Mouse (Mus musculus) cerebellum, postnatal 36 days (tissue): Measurements from ENCODE around the gene Actn4.

Source experiments
- DNase-seq, 2 experiments: peaks; one replicate each; pipeline ENCODE4 v3.0.0; 2021 to 2022; ENCODE audit warnings: mixed read lengths in 2 of 2

Gene Actn4

DNA sequence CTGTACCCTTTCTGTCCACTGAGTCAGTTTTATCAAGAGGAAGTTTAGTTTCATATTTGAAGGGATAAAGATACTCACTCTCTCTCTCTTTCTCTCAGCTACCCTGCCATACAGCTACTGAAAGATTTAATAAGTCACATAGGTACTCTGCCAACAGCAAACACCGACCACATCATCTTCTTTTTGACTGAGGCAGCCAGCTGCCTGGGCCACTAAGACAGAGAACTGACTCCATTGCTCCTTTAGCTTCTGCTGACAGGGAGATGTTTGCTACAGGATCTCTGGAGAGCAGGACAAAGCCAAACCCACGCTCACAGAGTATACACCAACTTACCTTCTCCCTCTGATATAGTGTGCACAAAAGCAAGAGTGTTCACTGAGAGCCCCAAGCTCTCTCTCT lies 12.8 kb downstream of the Actn4 start:
- DNase-seq, result no peak

DNA sequence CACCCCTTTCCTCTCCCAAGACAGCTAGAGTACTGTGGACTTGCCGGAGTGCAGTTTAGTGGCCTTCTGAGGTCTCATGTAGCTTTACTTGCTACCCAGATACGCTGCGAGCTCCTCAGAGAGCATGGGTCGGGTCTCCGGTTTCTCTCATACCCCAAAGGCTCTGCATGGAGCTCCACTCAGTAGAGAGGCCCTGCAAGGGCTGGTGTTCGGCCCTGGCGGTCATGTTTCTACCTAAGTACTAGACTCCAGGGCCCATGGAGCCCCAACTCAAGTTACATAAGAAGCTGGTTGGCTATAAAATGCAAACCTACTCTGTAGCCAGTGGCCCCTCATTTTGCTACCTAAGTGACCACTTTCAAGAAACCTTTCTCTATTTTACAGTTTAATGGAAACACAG lies 13.4 kb downstream of the Actn4 start:
- no peak for DNase-seq

DNA sequence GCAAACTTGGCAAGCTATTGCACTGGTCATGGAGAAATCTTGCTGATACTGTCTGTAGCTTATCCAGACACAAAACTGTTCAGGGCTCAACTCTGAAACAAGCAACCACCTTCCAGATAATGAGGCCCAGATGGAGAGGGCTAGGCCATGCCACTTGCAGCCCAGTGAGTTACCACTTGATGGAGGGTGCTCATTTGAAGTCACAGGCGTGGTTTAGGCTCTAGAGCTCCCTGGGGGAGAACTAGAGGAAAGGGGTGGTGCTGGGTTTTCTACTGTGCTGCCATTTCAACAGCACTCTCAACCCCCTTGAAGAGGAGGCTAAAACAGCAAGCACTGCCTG lies 15.9 kb downstream of the Actn4 start:
- no peak for DNase-seq

DNA sequence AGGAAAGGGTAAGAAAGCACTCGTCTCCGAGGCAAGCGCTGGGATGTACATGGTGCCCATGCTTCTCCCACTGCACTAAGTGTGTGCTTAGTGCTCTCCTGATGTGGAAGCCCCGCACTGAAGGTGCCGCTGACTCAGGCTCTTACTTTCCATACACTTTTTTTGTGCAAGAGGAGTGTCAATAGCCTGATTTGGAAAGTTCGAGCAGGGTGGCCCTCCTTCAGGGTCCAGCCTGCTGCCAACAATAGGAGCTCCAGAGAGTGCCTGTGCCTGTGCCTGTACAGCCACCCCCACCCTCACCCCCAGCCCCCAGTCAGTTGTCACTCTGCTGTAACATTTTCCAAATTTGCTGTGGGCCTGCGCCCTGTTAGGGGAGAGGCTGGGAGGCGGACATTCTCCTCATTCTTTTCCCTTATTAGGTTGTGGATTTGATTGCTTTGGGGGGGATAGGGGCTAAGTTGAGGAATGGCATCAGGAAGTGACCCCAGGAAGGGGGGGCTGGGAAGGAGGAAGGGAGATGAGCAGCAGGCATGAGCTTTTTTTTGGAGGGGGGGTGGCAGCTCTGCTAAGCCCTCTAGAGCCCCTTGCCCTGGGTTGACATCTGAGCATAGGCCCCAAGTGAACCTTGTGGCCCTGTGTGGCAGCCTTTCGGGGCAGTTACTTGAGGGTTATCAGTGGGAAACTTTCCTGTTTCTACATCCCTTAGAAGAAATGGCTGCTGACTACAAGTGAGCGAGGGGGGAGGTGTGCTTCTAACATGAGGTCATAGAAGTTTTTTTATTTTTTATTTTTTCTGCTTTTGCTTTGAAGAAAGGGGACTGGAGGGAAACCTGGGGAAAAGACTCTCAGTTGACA lies 16.5 kb downstream of the Actn4 start:
- DNase-seq, result no peak

DNA sequence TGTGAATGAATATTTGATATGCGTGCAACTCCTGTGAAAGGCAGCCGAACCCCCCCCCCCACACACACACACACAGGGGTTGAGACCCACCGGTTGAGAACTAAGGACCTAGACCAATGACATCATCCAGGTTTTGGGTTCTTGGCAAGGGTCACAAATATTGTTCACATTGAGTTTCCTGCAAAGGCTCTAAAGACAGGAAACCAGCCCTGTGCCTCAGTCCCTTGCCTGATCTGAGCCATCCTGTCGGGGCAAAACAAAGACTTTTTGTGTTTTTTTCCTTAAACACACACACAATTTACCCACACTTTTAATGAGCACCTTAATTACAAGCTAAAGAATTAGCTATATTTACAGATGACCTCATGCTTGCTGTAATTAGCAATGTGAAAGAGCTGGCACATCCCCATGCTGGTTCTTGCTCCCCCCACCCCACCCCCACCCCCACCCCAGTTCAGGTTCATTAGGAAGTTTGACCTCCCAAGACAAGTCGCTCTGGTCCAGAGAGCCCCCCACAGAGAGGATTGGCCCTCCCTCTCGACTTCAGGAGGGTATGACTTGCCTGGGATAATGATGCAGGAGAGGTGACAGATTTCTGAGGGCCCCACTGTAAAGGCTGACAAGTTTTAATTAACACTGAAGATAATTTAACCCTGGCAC lies 17.3 kb downstream of the Actn4 start:
- no peak for DNase-seq

DNA sequence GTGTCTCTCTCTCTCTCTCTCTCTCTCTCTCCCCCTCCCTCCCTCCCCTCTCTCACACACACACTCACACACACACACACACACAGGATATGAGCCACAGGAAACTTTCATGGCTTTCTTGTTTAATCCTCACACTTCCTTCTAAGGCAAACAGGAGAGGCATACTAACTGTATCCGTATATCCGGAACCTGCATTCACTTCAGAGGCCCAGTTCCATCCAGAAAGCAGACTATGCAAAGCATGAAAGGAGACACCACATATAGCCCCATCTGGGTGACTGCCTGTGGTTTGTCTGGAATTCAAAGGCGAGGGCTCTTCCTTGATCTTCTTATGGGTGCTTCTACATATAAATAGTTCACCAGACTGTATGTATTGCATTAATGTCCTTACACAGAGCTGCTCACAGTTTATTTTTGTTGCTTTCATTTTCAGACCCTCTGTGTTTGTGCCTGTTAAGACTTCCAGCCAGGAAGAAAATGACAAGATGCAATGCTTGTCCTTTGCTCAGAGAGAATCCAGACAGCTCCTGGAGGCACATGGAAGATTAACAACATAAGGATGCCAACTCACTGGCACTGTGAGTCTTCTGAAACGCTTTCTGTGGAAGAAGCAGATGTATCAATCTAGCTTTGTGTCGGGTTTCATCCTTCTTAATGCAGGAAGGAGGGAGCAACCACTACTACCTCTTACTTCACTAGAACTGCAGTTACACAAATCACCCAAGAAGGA lies 18.5 kb downstream of the Actn4 start:
- DNase-seq, result no peak

DNA sequence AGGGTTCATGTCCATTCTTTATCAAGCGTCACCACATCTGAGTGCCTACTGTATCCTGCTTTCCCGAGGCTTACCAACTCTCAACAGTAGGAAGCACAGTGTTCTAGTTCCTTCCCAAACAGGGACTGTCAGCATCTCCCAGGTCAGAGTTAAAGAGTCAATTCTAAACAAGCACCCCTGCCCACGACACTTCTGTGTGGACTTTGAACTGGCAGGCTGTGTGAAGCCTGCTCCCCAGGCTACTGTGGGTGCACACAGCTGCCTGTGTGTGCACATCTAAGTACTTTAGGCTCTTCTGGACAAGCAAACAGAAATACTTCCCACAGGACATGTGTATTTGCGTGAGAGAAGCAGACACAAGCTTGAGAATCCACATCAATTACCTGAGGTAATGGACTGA lies 20.6 kb downstream of the Actn4 start:
- DNase-seq, result no peak

DNA sequence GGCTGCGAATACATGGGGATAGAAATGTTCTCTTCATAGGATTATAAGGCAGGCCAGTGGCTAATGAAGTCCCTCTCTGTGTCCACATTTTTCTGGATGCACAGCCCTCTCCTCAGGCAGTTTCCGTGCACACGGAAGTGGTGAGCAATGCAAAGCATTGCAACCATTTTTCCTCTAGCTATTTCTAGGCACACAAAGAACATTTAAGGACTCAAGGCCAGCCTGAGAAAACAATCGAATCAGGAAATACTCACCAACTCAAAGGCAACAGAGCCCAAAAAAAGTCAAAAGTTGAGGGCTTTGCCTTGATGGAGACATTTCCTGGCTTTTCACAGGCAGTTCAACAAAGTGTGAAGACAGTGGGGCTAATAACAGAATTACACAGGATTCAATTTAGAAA lies 21.0 kb downstream of the Actn4 start:
- DNase-seq, result no peak

DNA sequence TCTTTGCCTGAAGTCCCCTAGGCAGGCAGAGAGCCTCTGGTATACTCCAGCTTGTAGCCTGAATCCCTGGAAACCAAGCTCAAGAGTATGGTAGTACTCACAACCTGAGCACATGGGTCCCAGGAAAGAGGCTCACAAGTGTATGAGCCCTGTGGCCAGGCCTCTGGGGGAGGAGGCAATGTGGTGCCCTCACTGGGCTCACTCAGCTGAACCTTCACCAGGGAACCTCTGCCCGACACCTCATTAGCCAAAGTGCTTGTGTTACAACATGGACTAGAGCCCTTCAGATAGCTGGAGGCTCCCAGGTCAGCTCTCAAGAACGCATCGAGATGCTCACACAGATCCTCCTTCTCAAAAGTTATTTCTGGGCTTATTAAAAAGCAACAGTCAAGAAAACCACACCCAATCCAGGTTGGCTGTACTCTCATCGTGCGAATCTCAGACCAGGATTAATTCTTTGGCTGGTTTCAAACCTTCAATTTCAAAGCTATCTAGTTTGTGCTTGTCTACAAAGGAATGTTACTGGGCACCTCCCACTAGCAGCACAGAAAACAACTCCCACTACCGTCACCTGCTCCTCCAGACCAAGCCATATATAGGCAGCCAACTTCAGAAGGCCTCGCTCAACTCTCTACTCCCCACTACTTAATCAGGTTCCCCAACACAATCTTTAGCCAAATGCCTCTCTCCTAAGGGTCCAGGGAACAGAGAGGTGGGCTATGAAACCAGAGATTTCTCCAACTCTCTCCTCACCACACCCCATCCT lies 22.5 kb downstream of the Actn4 start:
- DNase-seq, result no peak

DNA sequence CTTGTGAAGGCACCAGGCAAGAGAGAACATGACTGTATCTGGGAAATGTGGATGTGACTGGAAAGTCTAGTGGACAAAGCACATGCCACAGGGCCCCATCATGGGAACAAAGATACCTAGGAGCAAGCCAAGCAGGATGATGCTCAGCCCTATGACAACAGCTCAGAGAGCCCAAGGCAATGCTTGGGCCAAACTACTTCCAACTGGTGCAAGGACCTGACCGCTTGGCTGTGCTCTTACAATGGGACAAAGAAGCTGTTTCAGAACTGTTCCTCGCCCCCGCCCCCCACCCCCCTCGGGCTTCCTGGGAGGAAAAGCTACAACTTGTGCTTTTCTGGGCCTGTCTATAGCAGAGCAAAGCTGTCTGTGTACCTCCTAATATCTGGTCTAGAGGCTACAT lies 23.5 kb downstream of the Actn4 start:
- no peak for DNase-seq

DNA sequence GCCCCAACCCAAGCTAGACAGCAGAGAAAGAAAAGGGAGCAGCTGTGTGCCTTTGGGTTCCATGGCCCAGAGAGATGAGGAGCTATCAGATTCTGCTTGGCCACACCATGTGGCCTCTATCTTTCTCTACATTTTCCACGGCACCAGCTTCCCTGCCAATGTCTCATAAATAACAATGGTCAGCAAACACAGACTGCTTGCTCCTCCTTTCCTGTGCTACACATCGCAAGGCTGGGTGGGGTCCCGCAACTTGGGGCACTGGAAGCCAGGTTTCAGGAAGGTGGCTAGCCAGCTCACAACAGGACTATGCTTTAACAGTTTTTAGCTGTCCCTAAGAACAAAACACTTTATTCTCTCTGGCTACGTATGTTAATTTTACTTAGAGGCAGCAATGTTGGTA lies 25.4 kb downstream of the Actn4 start:
- DNase-seq, result no peak

DNA sequence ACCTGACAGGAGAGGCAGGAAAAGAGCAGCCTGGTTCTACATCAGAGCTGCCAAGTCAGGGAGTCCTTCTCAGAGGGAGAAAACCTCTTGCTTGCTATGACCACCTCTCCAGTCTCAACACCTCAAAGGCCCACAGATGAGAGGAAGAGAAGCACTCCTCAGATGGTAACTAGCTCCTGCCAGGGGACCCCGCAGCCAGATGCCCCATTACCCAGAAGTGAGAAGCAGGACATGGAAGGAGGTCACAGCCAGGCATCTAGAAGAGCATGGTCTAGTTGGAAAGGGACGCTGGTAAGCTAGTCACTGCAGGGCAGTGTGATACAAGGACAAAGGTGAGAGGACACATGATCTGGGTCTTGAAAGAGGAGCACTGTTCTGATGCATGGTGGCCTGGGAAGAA lies 28.3 kb downstream of the Actn4 start:
- no peak for DNase-seq

DNA sequence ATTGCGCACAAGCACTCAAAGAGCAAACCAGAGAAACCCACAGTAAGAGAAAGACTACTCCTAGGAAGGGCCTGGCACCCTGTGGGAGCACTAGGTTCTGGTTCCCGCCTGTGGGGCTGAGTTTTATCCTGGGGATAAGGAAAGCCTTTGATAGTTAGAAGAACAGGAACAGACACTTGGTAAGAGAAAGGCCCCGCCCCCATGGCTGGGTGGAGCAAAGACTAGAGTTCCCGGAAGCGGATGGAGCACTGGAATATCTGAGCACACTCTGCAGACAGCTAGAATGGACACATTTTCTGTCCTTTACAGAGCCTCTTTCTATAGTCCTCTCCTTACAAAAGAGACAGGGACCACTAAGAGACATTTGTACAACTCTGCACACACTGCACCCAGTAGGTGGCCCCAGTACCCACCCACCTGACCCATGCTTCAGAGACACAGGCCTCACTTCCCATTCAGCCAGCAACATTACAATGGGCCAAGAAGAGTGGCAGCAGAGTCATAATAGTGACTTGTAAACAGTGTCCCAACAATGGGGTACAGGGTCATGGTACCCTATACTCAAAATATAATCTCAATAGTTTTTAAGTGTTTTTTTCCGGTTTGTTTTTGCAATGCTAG lies 29.6 kb downstream of the Actn4 start:
- no peak for DNase-seq

DNA sequence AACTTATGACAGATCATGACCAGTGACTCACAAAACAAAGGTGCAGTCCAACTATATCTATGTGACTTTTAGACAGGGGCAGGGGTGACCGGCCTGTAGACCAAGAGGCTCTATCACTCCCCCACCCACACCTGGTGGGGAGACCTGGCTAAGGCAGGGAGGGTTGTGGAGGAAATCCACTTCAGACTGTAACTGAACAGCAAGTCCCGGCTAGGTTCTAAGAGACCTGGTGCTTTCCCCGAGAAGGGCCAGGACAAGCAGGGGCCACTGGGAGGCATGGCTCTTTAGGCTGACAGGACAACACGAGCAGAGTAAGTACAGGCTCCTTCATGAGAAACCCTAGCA lies 30.5 kb downstream of the Actn4 start:
- no peak for DNase-seq

DNA sequence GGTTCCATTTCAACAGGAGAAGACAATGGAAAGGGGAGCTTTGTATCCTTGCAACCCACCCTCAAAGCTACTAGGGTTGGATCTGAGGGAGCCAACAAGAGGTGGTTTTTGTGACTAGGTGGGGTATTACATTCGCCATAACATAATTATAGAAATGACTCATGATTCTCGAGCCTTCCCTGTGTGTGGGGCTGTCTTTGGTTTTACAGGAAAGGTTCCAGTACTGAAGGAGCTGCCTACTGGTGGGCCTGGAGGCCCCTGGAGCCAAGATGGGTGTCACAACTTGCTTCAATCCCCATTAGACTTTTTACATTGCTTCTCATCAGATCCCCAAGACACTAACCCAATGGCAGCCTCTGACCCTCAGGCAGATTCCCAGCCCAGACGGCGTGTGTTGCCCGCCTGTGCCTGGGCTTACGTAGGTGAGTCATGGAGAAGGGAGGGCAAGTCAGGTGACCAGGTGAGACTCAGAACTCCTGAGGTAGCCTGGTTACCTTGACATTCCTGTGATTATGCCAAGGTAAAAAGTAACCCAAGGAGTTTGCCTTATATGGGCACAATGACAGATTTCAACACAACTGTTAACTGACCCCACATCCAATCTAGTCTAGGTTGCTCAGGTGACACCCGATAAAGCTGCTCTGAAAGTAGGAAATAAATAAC lies 31.0 kb downstream of the Actn4 start:
- no peak for DNase-seq

DNA sequence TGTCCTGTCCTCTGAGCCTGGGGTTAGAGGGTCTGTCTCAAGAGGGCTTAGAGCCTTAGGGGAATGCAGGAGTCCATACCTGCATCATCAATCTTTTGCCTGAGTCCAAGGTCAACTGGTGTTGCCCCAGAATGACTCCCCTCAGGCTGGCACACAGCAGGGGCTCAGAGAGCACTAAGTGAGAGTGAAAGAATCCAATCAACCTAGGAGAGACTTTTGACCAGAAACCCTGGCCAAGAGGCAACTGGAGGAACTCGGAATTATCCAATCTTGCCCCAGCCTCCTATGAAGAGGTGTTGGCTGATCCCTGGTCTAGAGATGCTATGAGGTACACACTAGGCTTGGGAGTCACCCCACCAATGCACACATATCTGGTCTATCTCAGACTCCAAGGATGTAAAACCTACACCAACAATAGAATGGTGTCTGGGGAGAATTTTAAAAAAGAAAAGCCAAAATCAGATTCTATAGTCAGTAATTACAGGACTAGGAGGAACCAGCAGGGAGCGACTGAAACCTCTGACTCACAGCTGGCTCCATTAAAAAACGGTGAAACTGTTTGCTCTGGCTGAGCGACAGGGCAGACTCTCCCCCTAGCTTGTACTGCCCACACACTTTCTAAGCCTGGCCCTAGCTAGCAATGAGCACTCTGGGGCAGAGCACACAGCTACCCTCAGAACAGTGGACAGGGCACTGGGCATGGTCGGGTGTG lies 31.7 kb downstream of the Actn4 start:
- no peak for DNase-seq

DNA sequence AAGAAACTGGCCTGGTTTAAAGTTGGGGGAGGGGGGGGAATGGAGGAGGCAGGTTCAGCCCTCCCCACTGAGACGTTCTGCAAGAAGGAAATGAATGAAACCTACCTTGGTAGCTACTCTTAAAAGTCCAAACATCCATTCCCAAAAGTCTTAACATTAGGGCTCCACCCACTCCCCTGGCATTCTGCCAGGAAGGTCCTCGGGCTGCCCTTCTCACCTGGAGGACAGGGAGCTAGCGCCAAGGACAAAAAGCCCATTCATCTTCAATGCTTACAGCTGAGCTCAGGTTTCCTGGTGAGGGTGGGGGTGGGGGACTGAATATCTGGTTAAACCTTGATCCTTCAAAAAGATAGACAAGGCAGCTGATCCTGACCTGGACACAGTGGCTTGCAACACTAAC lies 32.8 kb downstream of the Actn4 start:
- DNase-seq, result no peak

DNA sequence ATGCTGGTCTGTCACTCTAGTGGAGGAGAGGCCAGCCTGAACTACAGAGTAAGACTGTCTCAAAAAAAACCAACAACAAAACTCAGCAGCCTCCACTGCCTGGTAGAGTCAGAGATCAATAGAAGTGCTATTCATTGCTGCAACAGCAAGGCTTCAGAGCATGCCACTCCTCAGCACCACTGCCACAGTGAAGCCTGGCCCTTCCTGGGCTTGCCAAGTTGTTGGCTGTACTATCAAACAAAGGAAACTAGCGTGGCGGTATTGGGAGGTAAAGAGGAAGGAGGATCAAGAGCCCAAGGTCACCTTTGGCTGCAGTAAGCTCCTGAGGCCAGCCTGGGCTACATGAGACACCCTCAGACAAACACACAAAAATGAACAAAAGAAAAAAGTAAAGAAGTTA lies 36.0 kb downstream of the Actn4 start:
- no peak for DNase-seq

DNA sequence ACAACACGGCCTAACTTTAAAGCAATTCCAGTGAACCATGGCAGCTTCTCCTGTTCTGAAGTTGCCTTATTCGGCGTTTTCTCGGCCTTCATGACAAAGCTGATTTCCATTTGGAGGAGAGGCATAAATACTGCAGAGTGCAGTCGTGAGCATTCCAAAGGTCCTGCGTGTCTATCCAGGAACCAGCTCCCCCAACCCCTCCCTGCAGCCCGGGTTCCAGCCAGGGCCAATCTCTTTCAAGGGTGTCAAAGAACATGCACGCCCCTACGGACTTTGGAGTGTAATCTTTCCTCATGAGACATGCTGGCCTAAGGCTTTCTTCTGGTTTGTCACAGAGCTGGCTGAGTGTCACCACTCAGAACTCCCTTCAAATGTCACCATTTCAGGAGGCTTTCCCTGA lies 36.8 kb downstream of the Actn4 start:
- DNase-seq, result no peak

DNA sequence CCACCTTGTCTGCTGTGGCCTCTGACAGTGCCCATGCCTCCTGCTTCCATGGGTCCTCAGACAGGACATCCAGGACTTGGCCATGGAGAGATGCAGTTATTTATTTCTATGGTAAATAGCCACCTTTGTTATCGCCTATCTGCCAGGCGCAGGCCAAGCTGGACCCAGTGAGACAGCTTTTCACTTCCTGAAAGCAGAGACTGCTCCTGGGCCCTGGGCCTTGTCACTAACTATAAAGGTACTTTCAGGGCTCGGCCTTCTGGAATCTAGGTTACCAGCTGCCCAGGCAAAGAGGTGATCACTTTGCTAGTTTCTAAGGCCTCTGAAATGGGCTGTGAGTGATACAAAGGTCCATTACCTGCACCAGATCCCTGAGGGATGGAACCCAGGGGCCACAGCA lies 37.3 kb downstream of the Actn4 start:
- DNase-seq, result no peak

DNA sequence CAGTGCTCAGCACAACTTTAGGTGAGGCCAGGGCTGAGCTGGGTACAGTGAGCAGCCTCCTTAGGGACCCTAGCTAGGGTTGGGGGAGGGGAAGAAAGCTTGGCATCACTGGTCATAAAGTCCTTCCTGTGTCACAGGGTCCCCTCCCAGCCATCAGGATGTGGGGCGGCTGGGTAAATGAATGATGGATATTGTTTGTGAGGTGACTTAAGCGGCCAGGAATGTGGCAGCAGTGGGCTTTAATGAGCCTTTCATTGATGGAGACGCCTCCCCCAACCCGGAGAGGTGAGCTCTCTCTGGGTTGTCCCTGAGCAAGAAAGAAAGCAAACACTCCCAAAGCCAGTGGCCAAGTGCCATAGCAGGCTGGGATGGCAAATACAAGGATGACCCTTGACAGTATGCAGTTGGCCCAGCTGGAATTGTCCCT lies 38.3 kb downstream of the Actn4 start:
- no peak for DNase-seq

DNA sequence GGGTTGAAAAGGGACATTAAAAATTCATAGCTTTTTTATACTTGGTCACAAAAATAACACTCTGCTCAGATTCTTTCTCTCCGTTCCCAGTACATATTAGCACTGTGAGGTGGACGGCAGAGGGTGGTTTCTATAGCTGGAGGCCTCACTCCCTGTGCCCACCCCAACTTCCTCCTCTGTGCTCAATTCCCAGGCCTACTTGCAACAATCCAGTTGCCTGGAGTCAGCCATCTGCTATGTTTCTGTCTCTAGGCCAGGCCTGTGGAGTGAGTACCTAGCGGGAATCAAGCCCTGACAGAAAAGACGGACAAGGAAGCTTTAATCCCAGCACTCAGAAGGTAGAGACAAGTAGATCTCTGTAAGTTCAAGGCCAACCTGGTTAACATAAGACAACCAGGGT lies 39.5 kb downstream of the Actn4 start:
- no peak for DNase-seq
